Mouse (Mus musculus): ENCODE measurements at regions not wholly inside any gene's neighbourhood (a gene's known extent, or its start where the extent isn't known, plus 50 kb on each side); places are given as distances from the start of the nearest gene placed in this dataset.
A peak's percentile ranks its signal among the peaks of the same experiment; 100 is the strongest.

DNA sequence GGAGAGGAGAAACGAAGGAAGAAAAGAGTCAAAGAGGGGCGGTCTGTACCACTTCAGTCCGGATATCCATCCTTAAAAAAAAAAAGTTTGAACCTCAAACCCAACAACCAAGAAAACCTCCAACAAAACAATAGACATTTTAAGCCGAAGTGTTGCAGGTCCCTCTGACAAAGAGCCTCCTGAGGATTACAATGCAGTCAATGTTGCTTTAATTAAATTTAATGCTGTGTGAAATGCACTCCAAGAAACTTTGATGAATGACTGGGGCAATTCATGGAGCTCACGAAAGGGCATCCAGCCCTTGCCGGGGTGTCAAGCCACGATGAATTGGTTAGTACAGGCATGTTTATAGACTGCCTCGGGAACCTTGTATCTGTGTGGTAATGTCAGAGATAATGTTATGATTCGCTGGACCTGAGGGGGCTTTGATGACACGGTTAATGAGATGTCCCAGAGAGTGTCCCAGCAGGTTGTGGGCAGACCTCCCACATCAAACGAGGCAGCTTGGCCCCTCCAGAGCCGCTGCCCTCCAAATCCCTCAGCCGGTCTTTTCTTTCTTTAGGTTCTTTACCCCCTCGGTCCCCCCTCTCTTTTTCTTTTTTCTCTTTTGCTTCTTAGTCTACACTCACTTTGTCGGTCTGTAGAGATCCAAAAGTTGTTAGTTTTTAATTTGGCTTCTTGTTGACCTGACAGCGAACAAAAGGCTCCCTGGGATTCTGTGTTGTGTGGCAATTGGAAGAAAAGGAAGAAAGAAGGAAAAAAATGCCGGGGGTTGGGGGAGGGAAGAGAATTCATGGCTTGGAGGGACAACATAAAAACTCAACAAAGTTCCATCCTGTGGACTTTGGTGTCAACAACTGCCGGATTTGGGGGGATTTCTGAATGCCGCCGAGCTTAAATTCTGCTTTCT is 341.5 kb downstream of the Nkx6-1 start:
- no peaks in the 10 kb centered on the region for H3K4me1 ChIP-seq (ENCODE audit: control insufficient read depth, insufficient read depth, low read length)
- WGBS, result 16% methylated on average over 20 of the region's 20 CpGs
- H3K4me3 ChIP-seq (replicated peaks; ENCODE audit: extremely low read depth, low read depth, low read length), result no peak overlapping the region
- TF ChIP-seq POLR2A (IDR thresholded peaks at IDR 0.05; ENCODE audit: borderline replicate concordance, extremely low read depth, low read depth, low read length) (no peak), CTCF (IDR thresholded peaks at IDR 0.05; ENCODE audit: insufficient read depth, low read length) (no peak)
- DNase-seq, result no peak

GRCm38 (mm10) chr5:101299986-101300385 is 364.8 kb downstream of the Nkx6-1 start:
- H3K4me3 ChIP-seq (replicated peaks; ENCODE audit: extremely low read depth, low read depth, low read length), result no peak overlapping the region
- no peak for TF ChIP-seq POLR2A (IDR thresholded peaks at IDR 0.05; ENCODE audit: borderline replicate concordance, extremely low read depth, low read depth, low read length)
- TF ChIP-seq CTCF (IDR thresholded peaks at IDR 0.05; ENCODE audit: insufficient read depth, low read length), result no peak
- WGBS, result 86% methylated on average over 6 of the region's 6 CpGs
- DNase-seq, result no peak
- H3K4me1 ChIP-seq (ENCODE audit: control insufficient read depth, insufficient read depth, low read length), result no peaks in the 10 kb centered on the region

GRCm38 (mm10) chr5:101298411-101298810 is 366.4 kb downstream of the Nkx6-1 start:
- H3K4me3 ChIP-seq (replicated peaks; ENCODE audit: extremely low read depth, low read depth, low read length), result no peak overlapping the region
- no peak for DNase-seq
- WGBS, result 48% methylated on average over 4 of the region's 4 CpGs
- TF ChIP-seq CTCF (IDR thresholded peaks at IDR 0.05; ENCODE audit: insufficient read depth, low read length), result no peak
- no peak for TF ChIP-seq POLR2A (IDR thresholded peaks at IDR 0.05; ENCODE audit: borderline replicate concordance, extremely low read depth, low read depth, low read length)
- H3K4me1 ChIP-seq (ENCODE audit: control insufficient read depth, insufficient read depth, low read length), result no peaks in the 10 kb centered on the region

DNA sequence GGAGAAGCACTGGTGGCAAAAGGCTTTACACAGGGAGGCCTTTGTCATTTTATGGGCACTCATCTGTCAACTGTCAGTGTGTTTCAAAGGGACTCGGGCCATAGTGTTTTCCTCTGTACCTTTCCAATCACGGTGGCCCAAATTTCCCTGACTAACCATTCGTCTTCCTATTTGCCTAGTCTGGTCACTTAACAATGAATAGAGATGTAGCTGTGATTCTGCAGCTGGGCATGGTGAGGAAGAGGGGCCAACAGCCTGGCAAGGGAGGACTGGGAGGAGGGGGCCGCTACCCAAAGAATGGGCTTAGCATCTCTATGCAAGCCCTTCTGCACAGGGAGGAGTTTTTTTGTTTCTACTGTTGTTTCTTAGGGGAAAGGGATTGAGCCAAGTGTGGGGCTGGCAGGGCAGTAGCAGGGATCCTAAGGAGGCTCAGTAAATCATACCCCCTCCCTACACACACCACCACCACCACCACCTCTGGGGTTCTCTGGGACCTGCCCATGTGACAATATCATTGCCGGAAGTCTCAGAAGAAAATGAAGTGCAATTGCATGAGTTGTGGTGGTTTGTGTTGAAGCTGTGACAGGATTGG is 367.2 kb downstream of the Nkx6-1 start:
- no peaks in the 10 kb centered on the region for H3K4me1 ChIP-seq (ENCODE audit: control insufficient read depth, insufficient read depth, low read length)
- DNase-seq, result no peak
- H3K4me3 ChIP-seq (replicated peaks; ENCODE audit: extremely low read depth, low read depth, low read length), result no peak overlapping the region
- 54% methylated on average over 5 of the region's 5 CpGs for WGBS
- TF ChIP-seq CTCF (IDR thresholded peaks at IDR 0.05; ENCODE audit: insufficient read depth, low read length) (no peak), POLR2A (IDR thresholded peaks at IDR 0.05; ENCODE audit: borderline replicate concordance, extremely low read depth, low read depth, low read length) (no peak)

DNA sequence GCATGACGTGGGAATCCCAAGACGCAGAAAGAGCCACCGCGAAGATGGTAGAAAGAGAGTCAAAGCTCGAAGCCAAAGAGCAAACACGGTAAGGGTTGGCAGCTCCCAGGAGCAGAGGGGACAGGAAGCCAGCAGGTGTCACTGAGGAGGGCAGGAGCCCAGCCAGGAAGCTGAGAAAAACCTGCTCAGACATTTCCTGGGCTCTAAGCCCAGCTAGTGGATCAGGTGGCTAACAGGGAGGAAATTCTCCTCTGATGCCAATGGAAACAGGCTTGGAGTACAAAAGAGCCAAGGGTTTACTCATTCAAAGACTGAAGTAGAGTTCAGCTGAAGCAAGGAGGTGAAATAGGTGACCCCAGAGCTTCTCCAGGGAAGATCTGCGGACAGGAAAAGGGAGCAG is 368.9 kb downstream of the Nkx6-1 start:
- TF ChIP-seq CTCF (IDR thresholded peaks at IDR 0.05; ENCODE audit: insufficient read depth, low read length), result no peak
- TF ChIP-seq POLR2A (IDR thresholded peaks at IDR 0.05; ENCODE audit: borderline replicate concordance, extremely low read depth, low read depth, low read length), result no peak
- WGBS, result 45% methylated on average over 7 of the region's 7 CpGs
- no peak for DNase-seq
- no peaks in the 10 kb centered on the region for H3K4me1 ChIP-seq (ENCODE audit: control insufficient read depth, insufficient read depth, low read length)
- H3K4me3 ChIP-seq (replicated peaks; ENCODE audit: extremely low read depth, low read depth, low read length), result no peak overlapping the region

GRCm38 (mm10) chr5:101294031-101294430 is 370.8 kb downstream of the Nkx6-1 start:
- TF ChIP-seq CTCF (IDR thresholded peaks at IDR 0.05; ENCODE audit: insufficient read depth, low read length), result no peak
- TF ChIP-seq POLR2A (IDR thresholded peaks at IDR 0.05; ENCODE audit: borderline replicate concordance, extremely low read depth, low read depth, low read length), result no peak
- WGBS, result 34% methylated on average over 3 of the region's 3 CpGs
- H3K4me3 ChIP-seq (replicated peaks; ENCODE audit: extremely low read depth, low read depth, low read length), result no peak overlapping the region
- DNase-seq, result no peak
- no peaks in the 10 kb centered on the region for H3K4me1 ChIP-seq (ENCODE audit: control insufficient read depth, insufficient read depth, low read length)

DNA sequence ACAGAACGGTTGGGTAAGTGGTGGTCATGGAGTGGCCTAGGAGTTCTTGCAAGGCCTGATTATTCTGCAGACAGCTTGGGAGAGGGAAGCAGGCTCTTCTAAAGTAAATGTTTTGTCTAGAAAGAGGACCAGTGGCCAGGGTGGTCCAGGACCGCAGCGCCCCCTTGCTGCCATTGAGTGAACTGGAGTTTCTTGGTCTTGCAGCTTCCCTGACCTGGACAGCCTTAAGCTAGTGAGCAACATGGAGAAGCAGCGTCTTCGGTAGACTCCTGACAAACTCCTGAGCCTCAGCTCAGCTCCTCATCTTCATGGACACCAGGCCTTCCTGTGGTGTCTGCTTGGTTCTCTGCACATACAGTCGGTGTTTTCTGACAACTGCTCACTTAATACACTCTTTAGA is 376.4 kb downstream of the Nkx6-1 start:
- TF ChIP-seq CTCF (IDR thresholded peaks at IDR 0.05; ENCODE audit: insufficient read depth, low read length), result peak; percentile 32
- no peak for TF ChIP-seq POLR2A (IDR thresholded peaks at IDR 0.05; ENCODE audit: borderline replicate concordance, extremely low read depth, low read depth, low read length)
- no peak overlapping the region for H3K4me3 ChIP-seq (replicated peaks; ENCODE audit: extremely low read depth, low read depth, low read length)
- no peaks in the 10 kb centered on the region for H3K4me1 ChIP-seq (ENCODE audit: control insufficient read depth, insufficient read depth, low read length)
- 55% methylated on average over 6 of the region's 6 CpGs for WGBS
- DNase-seq, result no peak

- 43% methylated on average over 7 of the region's 7 CpGs for WGBS
- TF ChIP-seq CTCF (IDR thresholded peaks at IDR 0.05; ENCODE audit: insufficient read depth, low read length) (no peak), POLR2A (IDR thresholded peaks at IDR 0.05; ENCODE audit: borderline replicate concordance, extremely low read depth, low read depth, low read length) (no peak)
- DNase-seq, result no peak
- no peaks in the 10 kb centered on the region for H3K4me1 ChIP-seq (ENCODE audit: control insufficient read depth, insufficient read depth, low read length)
- no peak overlapping the region for H3K4me3 ChIP-seq (replicated peaks; ENCODE audit: extremely low read depth, low read depth, low read length)
Measured at GRCm38 (mm10) chr5:101285941-101286340, 378.9 kb downstream of the Nkx6-1 start.

GRCm38 (mm10) chr5:101250474-101250873 is 405.0 kb downstream of the Gpat3 start:
- H3K4me1 ChIP-seq (ENCODE audit: control insufficient read depth, insufficient read depth, low read length), result no peaks in the 10 kb centered on the region
- DNase-seq, result no peak
- no peak for TF ChIP-seq CTCF (IDR thresholded peaks at IDR 0.05; ENCODE audit: insufficient read depth, low read length)
- no peak for TF ChIP-seq POLR2A (IDR thresholded peaks at IDR 0.05; ENCODE audit: borderline replicate concordance, extremely low read depth, low read depth, low read length)
- H3K4me3 ChIP-seq (replicated peaks; ENCODE audit: extremely low read depth, low read depth, low read length), result no peak overlapping the region
- WGBS, result 82% methylated on average over 3 of the region's 3 CpGs

DNA sequence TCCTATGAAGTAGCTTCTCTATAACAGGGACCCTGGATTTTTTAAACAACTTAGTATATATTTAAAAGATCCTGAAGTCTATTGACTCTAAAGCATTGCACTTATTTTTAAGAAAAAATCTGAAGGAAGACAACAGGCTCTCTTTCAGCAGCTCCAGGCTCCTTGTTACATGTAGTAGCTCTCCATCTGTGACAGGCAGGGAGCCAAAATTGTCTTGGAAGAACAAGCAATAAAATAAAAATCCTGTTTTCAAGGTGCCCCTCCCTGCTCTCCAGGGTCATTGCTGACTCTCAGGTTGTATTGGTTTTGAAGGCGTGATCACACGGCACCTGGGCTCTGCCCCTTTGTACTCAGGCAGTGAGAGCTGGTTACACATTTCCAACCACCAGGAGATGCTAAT is 397.1 kb downstream of the Gpat3 start:
- WGBS, result 74% methylated on average over 2 of the region's 2 CpGs
- H3K4me3 ChIP-seq (replicated peaks; ENCODE audit: extremely low read depth, low read depth, low read length), result no peak overlapping the region
- no peaks in the 10 kb centered on the region for H3K4me1 ChIP-seq (ENCODE audit: control insufficient read depth, insufficient read depth, low read length)
- TF ChIP-seq CTCF (IDR thresholded peaks at IDR 0.05; ENCODE audit: insufficient read depth, low read length) (no peak), POLR2A (IDR thresholded peaks at IDR 0.05; ENCODE audit: borderline replicate concordance, extremely low read depth, low read depth, low read length) (no peak)
- DNase-seq, result no peak
